In the genomic region with DNA sequence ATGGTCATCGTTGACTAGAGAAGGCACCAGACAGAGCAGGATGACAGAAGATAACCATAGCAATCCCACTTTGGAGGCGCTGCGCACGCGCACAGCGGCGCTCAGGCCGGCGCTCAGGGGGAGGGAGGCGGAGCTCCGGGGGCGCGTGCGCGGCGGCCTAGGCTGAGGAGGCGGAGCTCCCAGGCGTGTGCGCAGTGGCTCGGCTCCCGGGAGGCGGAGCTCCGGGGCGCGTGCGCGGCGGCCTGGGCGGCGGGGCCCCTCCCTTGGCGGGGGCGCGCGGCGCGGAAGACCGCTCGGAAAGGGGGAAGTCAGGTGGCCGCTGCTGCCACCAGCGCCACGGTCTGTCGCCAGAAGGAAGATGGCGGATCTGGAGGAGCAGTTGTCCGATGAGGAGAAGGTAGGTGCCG, we compare ENCODE assay signal across 8 mouse cellular contexts. TPM values are rescaled to one million over a fixed set of nuclear protein-coding genes. Genes with fewer than 3 reads are reported as not detected.
DNase-seq lines count a peak whose midpoint lies in the region; ATAC-seq and TF ChIP-seq lines count a peak whose summit lies in the region.

No protein-coding gene starts in this region.

- H3K9me3 ChIP-seq in forebrain, embryonic 11.5 days (ENCODE audit: control insufficient read depth, low read length) = no peaks in the 10 kb centered on the region
- H3K9me3 ChIP-seq in heart, postnatal 0 days (replicated peaks; ENCODE audit: control insufficient read depth, low read length) = no peaks in the 10 kb centered on the region
- no peaks in the 10 kb centered on the region for H3K9me3 ChIP-seq in liver, embryonic 16.5 days (replicated peaks; ENCODE audit: control insufficient read depth, low read length)
- H3K9me3 ChIP-seq in neural tube, embryonic 13.5 days = no peaks in the 10 kb centered on the region

- peak overlapping the region; percentile 93 for H3K9ac ChIP-seq in forebrain, embryonic 11.5 days (ENCODE audit: low read length)
- peak overlapping the region; percentile 95 for H3K9ac ChIP-seq in heart, postnatal 0 days (replicated peaks; ENCODE audit: low read depth, low read length)
- peak overlapping the region; percentile 95 for H3K9ac ChIP-seq in liver, embryonic 16.5 days (ENCODE audit: low read depth, low read length)
- H3K9ac ChIP-seq in neural tube, embryonic 13.5 days = peak overlapping the region; percentile 99

- TF ChIP-seq POLR2A in testis, adult 2 months (IDR thresholded peaks at IDR 0.05; ENCODE audit: control insufficient read depth, low read depth, low read length) = peak; percentile 90

- ATAC-seq in forebrain, embryonic 11.5 days (replicated peaks; ENCODE audit: low FRiP score) = peak; percentile 96
- peak; percentile 97 for ATAC-seq in heart, postnatal 0 days (ENCODE audit: insufficient read depth, low read depth)
- ATAC-seq in liver, embryonic 16.5 days (ENCODE audit: low read depth) = peak; percentile 97
- ATAC-seq in neural tube, embryonic 13.5 days (ENCODE audit: low read depth) = peak; percentile 97

- TF ChIP-seq CTCF in heart, postnatal 0 days (IDR thresholded peaks at IDR 0.05; ENCODE audit: low read depth) = no peak
- no peak for TF ChIP-seq CTCF in testis, adult 2 months (IDR thresholded peaks at IDR 0.05; ENCODE audit: control insufficient read depth, insufficient read depth, insufficient replicate concordance, low read depth, low read length)

- WGBS in forebrain, embryonic 11.5 days = 0% methylated on average over 23 of the region's 45 CpGs
- under 1% methylated on average over 21 of the region's 45 CpGs for WGBS in heart, postnatal 0 days
- WGBS in liver, embryonic 16.5 days (ENCODE audit: insufficient replicate concordance) = under 1% methylated on average over 37 of the region's 45 CpGs
- WGBS in neural tube, embryonic 13.5 days = under 1% methylated on average over 33 of the region's 45 CpGs

- no peaks in the 10 kb centered on the region for H3K36me3 ChIP-seq in forebrain, embryonic 11.5 days (ENCODE audit: control insufficient read depth, insufficient read depth, low read length)
- no peaks in the 10 kb centered on the region for H3K36me3 ChIP-seq in heart, postnatal 0 days (replicated peaks; ENCODE audit: control insufficient read depth, insufficient read depth, low read length)
- H3K36me3 ChIP-seq in liver, embryonic 16.5 days (ENCODE audit: control insufficient read depth, insufficient read depth) = no peaks in the 10 kb centered on the region
- no peaks in the 10 kb centered on the region for H3K36me3 ChIP-seq in neural tube, embryonic 13.5 days
- H3K36me3 ChIP-seq in testis, adult 2 months (ENCODE audit: control insufficient read depth, insufficient read depth, low read length) = no peaks in the 10 kb centered on the region

- no peaks in the 10 kb centered on the region for H3K27me3 ChIP-seq in forebrain, embryonic 11.5 days (ENCODE audit: control insufficient read depth, insufficient read depth, low read length)
- no peaks in the 10 kb centered on the region for H3K27me3 ChIP-seq in heart, postnatal 0 days (ENCODE audit: control insufficient read depth, insufficient read depth, low read length)
- no peaks in the 10 kb centered on the region for H3K27me3 ChIP-seq in liver, embryonic 16.5 days (ENCODE audit: control insufficient read depth, insufficient read depth, low read depth, low read length)
- H3K27me3 ChIP-seq in neural tube, embryonic 13.5 days = no peaks in the 10 kb centered on the region
- no peaks in the 10 kb centered on the region for H3K27me3 ChIP-seq in testis, adult 2 months (ENCODE audit: control insufficient read depth, insufficient read depth, low read length)

- DNase-seq in CD8-positive naive resting alpha-beta T cell, adult 2 months (ENCODE audit: low read depth in 2 of 2, low spot score in 2 of 2) = peak; percentile 95
- DNase-seq in c-Kit-positive CD71-negative TER-119-negative erythroid progenitor cells, embryonic 14.5 days (ENCODE audit: low read depth) = peak; percentile 86
- DNase-seq in forebrain, embryonic 11.5 days (ENCODE audit: low spot score) = peak; percentile 97
- DNase-seq in heart, postnatal 0 days (ENCODE audit: low spot score) = peak; percentile 93
- peak; percentile 94 to 97 for DNase-seq in kidney, postnatal 4 days

- H3K4me1 ChIP-seq in forebrain, embryonic 11.5 days (replicated peaks; ENCODE audit: control insufficient read depth, insufficient read depth, low read length) = no peaks in the 10 kb centered on the region
- H3K4me1 ChIP-seq in heart, postnatal 0 days (ENCODE audit: control insufficient read depth, insufficient read depth) = peaks cover 14% of the 10 kb centered on the region
- peaks cover 9% of the 10 kb centered on the region for H3K4me1 ChIP-seq in liver, embryonic 16.5 days (ENCODE audit: control insufficient read depth, low read depth, low read length)
- peaks cover 19% of the 10 kb centered on the region for H3K4me1 ChIP-seq in neural tube, embryonic 13.5 days (replicated peaks)
- H3K4me1 ChIP-seq in testis, adult 2 months (ENCODE audit: control insufficient read depth, insufficient read depth, low read length) = peaks cover 3% of the 10 kb centered on the region

- peak overlapping the region; percentile 89 for H3K27ac ChIP-seq in forebrain, embryonic 11.5 days (ENCODE audit: low read depth, low read length)
- peak overlapping the region; percentile 99 for H3K27ac ChIP-seq in heart, postnatal 0 days (ENCODE audit: low read depth)
- H3K27ac ChIP-seq in liver, embryonic 16.5 days (ENCODE audit: low read length) = peak overlapping the region; percentile 92
- H3K27ac ChIP-seq in neural tube, embryonic 13.5 days (replicated peaks) = peak overlapping the region; percentile 96
- no peak overlapping the region for H3K27ac ChIP-seq in testis, adult 2 months (ENCODE audit: control insufficient read depth, insufficient read depth, low read depth, low read length)

- peak overlapping the region; percentile 70; the same call in 1 of the 2 replicates for H3K4me2 ChIP-seq in forebrain, embryonic 11.5 days (ENCODE audit: low read depth, low read length, severe bottlenecking)
- peak overlapping the region; percentile 89 for H3K4me2 ChIP-seq in heart, postnatal 0 days (ENCODE audit: low read depth, low read length)
- peak overlapping the region; percentile 73 for H3K4me2 ChIP-seq in liver, embryonic 16.5 days (ENCODE audit: low read depth, low read length)
- H3K4me2 ChIP-seq in neural tube, embryonic 13.5 days = peak overlapping the region; percentile 78

- H3K4me3 ChIP-seq in forebrain, embryonic 11.5 days (ENCODE audit: low read depth, low read length) = peak overlapping the region; percentile 91
- H3K4me3 ChIP-seq in heart, postnatal 0 days (ENCODE audit: low read depth, low read length) = peak overlapping the region; percentile 95
- H3K4me3 ChIP-seq in liver, embryonic 16.5 days (ENCODE audit: low read depth, low read length) = peak overlapping the region; percentile 96
- peak overlapping the region; percentile 82 for H3K4me3 ChIP-seq in neural tube, embryonic 13.5 days
- H3K4me3 ChIP-seq in testis, adult 2 months (ENCODE audit: control insufficient read depth, low read depth, low read length) = peak overlapping the region; percentile 88

- TF ChIP-seq EP300 in heart, postnatal 0 days (IDR thresholded peaks at IDR 0.05; ENCODE audit: low read depth) = no peak

RNA-seq across cellular contexts. Expression of gene Capza2, which starts 0.7 kb away (rescaled TPM):
- 242 and 251 TPM in 2 replicates for polyA plus RNA-seq in forebrain, embryonic 11.5 days (2014; fragmentation: Nextera tagmentation; extraction: Ambion mirVana)
- total RNA-seq in heart, postnatal 0 days (2014; rRNA removed; ENCODE audit: low replicate concordance) = 141 and 142 TPM in 2 replicates
- 217 and 222 TPM in 2 replicates for polyA plus RNA-seq in heart, postnatal 0 days (2015; fragmentation: Nextera tagmentation; extraction: Ambion mirVana)
- polyA plus RNA-seq in liver, embryonic 16.5 days (2015; fragmentation: Nextera tagmentation; extraction: Ambion mirVana) = 80.9 and 88.3 TPM in 2 replicates
- polyA plus RNA-seq in neural tube, embryonic 13.5 days (2015; fragmentation: Nextera tagmentation; extraction: Ambion mirVana) = 262 and 298 TPM in 2 replicates
- polyA plus RNA-seq in testis, adult 2 months (2012; rRNA removed) = 5.3 and 8.8 TPM in 2 replicates

RNA-seq across cellular contexts. Expression of gene St7, which starts 56.0 kb away (rescaled TPM):
- polyA plus RNA-seq in forebrain, embryonic 11.5 days (2014; fragmentation: Nextera tagmentation; extraction: Ambion mirVana) = 32.9 and 33.7 TPM in 2 replicates
- 26.0 and 38.5 TPM in 2 replicates for total RNA-seq in heart, postnatal 0 days (2014; rRNA removed; ENCODE audit: low replicate concordance)
- 17.3 and 17.7 TPM in 2 replicates for polyA plus RNA-seq in heart, postnatal 0 days (2015; fragmentation: Nextera tagmentation; extraction: Ambion mirVana)
- polyA plus RNA-seq in liver, embryonic 16.5 days (2015; fragmentation: Nextera tagmentation; extraction: Ambion mirVana) = 8.7 and 9.3 TPM in 2 replicates
- 56.9 and 60.6 TPM in 2 replicates for polyA plus RNA-seq in neural tube, embryonic 13.5 days (2015; fragmentation: Nextera tagmentation; extraction: Ambion mirVana)
- polyA plus RNA-seq in testis, adult 2 months (2012; rRNA removed) = 13.5 and 16.1 TPM in 2 replicates
